Mouse (Mus musculus) liver, adult 2 months (tissue): Measurements from ENCODE around the gene Mtm1.

Experiments
- CTCF ChIP-seq: fragments of 200-500 bp; IDR thresholded peaks from 2 replicates; pipeline ENCODE4 v1.5.1; 2011; ENCODE audit warnings: low read depth, low read length, control low read depth
- POLR2A ChIP-seq: fragments of 200-500 bp; IDR thresholded peaks from 2 replicates; pipeline ENCODE4 v1.6.1; 2011; ENCODE audit warnings: low read length, control low read depth; ENCODE audit not compliant: insufficient read depth; ENCODE audit errors: extremely low read depth

- TF ChIP-seq CTCF (no peak), POLR2A (no peak)
These were observed 154.4 kb downstream of the Mtm1 start for GRCm38 (mm10) chrX:71365011-71365410.
